Mouse (Mus musculus) small intestine, adult 2 months (tissue): ENCODE measurements around the gene Bmpr1b.

Experiments
- CTCF ChIP-seq: fragments of 200-500 bp; IDR thresholded peaks from 2 replicates; pipeline ENCODE4 v1.5.1; 2012; ENCODE audit warnings: low read depth, mild to moderate bottlenecking, control low read depth, inconsistent platforms, low read length, moderate library complexity, mixed read lengths; ENCODE audit not compliant: insufficient replicate concordance, insufficient read length; ENCODE audit errors: extremely low read depth
- POLR2A ChIP-seq: fragments of 200-500 bp; IDR thresholded peaks from 2 replicates; pipeline ENCODE4 v1.6.1; 2012; ENCODE audit warnings: low read depth, mild to moderate bottlenecking, control low read depth, inconsistent platforms, low read length, moderate library complexity

- TF ChIP-seq POLR2A, result no peak
- TF ChIP-seq CTCF, result no peak
Observed at GRCm38 (mm10) chr3:141917166-141917565, 252.1 kb downstream of the Bmpr1b start.
